Mouse (Mus musculus) lung, adult 2 months (tissue): ENCODE data around the gene Snx29. TPM values are rescaled to one million over a fixed set of nuclear protein-coding genes. Genes with fewer than 3 reads are reported as not detected.

Source experiments
- DNase-seq: peaks from one replicate; pipeline ENCODE4 v3.0.0; 2022
- H3K4me1 ChIP-seq: fragments of 200-500 bp; 2 replicates; pipeline ENCODE4 v1.6.1; 2011; ENCODE audit warnings: low read length; ENCODE audit not compliant: control insufficient read depth, insufficient read depth
- H3K4me3 ChIP-seq: fragments of 200-500 bp; replicated peaks from 2 replicates; pipeline ENCODE3; 2011; ENCODE audit warnings: low read depth, mild to moderate bottlenecking, control low read depth, low read length; ENCODE audit errors: extremely low read depth
- CTCF ChIP-seq: fragments of 200-500 bp; IDR thresholded peaks from 2 replicates; pipeline ENCODE4 v1.5.1; 2011; ENCODE audit warnings: mild to moderate bottlenecking, low read length, control low read depth; ENCODE audit not compliant: insufficient read depth
- POLR2A ChIP-seq: fragments of 200-500 bp; IDR thresholded peaks from 2 replicates; pipeline ENCODE4 v1.6.1; 2011; ENCODE audit warnings: low read depth, mild to moderate bottlenecking, control low read depth, low read length, borderline replicate concordance; ENCODE audit errors: extremely low read depth
- WGBS: fragments of 180-500 bp; shearing (Covaris S2); methylation state at CpG from one replicate; pipeline ENCODE4 v1.1.7; 2018; 5-methylcytosine and 5-hydroxymethylcytosine counted together
- polyA plus RNA-seq: library from polyadenylated mRNA; depleted of rRNA; stranded (reverse); fragments of >200 nt; gene quantifications from 2 replicates; pipeline ENCODE4 v1.2.3, GENCODE M21; 2012

The Snx29 gene
- polyA plus RNA-seq, 1 experiment: 10.6 TPM

- Histone ChIP-seq H3K4me3 (no peak overlapping the region), H3K4me1 (no peaks in the 10 kb centered on the region; the same call in 1 of the 2 replicates)
- TF ChIP-seq POLR2A (no peak), CTCF (no peak)
- 48% methylated on average over 5 of the region's 5 CpGs for WGBS
- no peak for DNase-seq
These were observed 307.8 kb downstream of the Snx29 start for GRCm38 (mm10) chr16:11630489-11630888.

GRCm38 (mm10) chr16:11632205-11632747 is 309.6 kb downstream of the Snx29 start:
- Histone ChIP-seq H3K4me3 (no peak overlapping the region), H3K4me1 (peaks cover 4% of the 10 kb centered on the region; the same call in 1 of the 2 replicates)
- WGBS: 36% methylated on average over 2 of the region's 2 CpGs
- DNase-seq: no peak
- TF ChIP-seq CTCF: no peak
- TF ChIP-seq POLR2A: no peak

- Histone ChIP-seq H3K4me3 (no peak overlapping the region), H3K4me1 (peaks cover 25% of the 10 kb centered on the region)
- WGBS: 70% methylated on average over 7 of the region's 7 CpGs
- no peak for TF ChIP-seq POLR2A
- TF ChIP-seq CTCF: no peak
- no peak for DNase-seq
These were observed 313.6 kb downstream of the Snx29 start for GRCm38 (mm10) chr16:11636196-11636733.

DNA sequence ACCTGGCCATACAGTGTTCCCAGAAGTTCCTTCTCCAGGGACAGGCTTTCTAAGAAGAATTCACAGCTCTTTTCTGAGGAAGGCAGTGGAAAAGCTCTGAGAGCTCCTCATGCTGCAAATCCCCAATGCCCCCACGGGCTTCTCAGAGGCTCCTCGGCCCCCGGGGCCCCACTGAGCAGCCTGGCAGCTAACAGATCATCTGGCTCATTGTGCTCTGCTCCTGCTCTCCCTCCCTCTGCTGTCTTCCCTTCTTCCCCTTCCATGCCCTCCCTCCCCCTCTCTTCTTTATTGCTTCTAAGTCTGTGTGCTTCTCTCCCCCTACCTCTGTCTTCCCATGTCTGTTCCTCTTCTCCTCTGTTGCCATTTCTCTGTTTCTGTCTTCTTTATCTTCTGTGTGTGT is 314.2 kb downstream of the Snx29 start:
- WGBS: 15% methylated on average over 3 of the region's 3 CpGs
- DNase-seq: no peak
- Histone ChIP-seq H3K4me1 (peaks cover 25% of the 10 kb centered on the region), H3K4me3 (no peak overlapping the region)
- TF ChIP-seq POLR2A (no peak), CTCF (no peak)

GRCm38 (mm10) chr16:11637794-11638193 is 315.1 kb downstream of the Snx29 start:
- DNase-seq: no peak
- peaks cover 25% of the 10 kb centered on the region for H3K4me1 ChIP-seq
- H3K4me3 ChIP-seq: no peak overlapping the region
- TF ChIP-seq CTCF: no peak
- no peak for TF ChIP-seq POLR2A

GRCm38 (mm10) chr16:11638739-11639138 is 316.0 kb downstream of the Snx29 start:
- TF ChIP-seq POLR2A: no peak
- no peak for TF ChIP-seq CTCF
- Histone ChIP-seq H3K4me1 (peaks cover 25% of the 10 kb centered on the region), H3K4me3 (no peak overlapping the region)
- DNase-seq: no peak
- WGBS: 56% methylated on average over 1 of the region's 1 CpGs

DNA sequence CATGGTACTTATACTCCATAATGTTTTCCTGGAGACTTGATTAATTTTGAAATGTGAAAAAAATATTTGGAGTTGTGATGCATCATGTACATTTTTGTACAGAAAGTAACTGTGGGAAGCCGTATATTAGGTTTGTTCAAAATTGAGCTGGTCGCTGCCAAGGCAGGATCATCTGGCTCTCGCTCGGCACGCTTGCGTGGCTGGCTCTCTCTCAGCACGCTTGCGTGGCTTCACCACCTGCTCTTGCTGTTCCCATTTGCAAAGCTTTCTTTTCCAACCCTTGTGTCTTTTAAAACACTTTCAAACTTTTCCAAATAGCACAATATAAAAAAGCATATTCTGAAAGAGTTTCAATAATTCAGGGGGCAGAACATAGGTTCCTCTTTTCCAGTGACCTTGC is 317.2 kb downstream of the Snx29 start:
- TF ChIP-seq CTCF: no peak
- no peak for TF ChIP-seq POLR2A
- WGBS: 94% methylated on average over 8 of the region's 8 CpGs
- Histone ChIP-seq H3K4me1 (peaks cover 25% of the 10 kb centered on the region), H3K4me3 (no peak overlapping the region)
- no peak for DNase-seq

DNA sequence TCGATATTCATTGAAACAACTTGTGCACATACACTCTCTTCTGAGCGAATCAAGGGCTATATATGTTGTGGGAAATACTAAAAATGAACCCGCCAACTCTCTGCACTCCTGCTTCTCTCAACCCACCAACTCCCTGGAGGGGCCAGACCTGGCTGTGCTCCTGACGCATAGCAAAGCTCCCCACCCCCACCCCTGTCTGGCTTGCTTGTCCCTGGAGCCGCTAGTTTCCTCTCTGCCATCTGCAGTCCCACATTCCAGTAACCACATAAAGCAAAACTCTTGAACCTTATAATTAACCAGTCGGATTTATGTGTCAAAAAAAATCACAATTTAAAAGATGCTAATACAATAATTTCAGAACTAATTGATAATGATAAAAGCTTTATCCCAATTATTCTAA is 320.9 kb downstream of the Snx29 start:
- no peak overlapping the region for H3K4me3 ChIP-seq
- no peak for DNase-seq
- TF ChIP-seq CTCF (no peak), POLR2A (no peak)
- H3K4me1 ChIP-seq: peaks cover 19% of the 10 kb centered on the region
- 77% methylated on average over 6 of the region's 6 CpGs for WGBS

- no peak for DNase-seq
- H3K4me3 ChIP-seq: no peak overlapping the region
- 71% methylated on average over 2 of the region's 2 CpGs for WGBS
- TF ChIP-seq POLR2A: no peak
- TF ChIP-seq CTCF: no peak
- peaks cover 11% of the 10 kb centered on the region for H3K4me1 ChIP-seq
These were observed 321.7 kb downstream of the Snx29 start for GRCm38 (mm10) chr16:11644399-11644798.

DNA sequence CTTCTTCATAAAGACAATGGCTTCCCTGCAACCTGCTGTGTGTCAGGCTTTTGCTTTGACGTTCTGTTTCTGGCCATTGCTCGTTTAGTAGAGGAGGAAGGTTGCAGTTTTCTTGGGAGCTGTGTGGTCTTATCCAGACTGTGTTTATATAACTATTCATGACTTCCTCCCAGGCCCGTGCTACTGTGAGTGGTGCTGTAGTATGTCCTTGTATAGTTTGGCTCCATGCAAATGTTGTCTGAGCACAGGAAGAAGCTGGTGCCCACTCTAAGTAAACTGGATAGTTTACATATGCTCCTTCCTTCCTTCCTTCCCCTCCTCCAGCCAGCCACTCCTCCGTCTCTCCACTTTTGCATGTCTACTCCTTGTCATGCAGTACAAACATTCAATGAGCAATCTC is 323.0 kb downstream of the Snx29 start:
- 21% methylated on average over 4 of the region's 4 CpGs for WGBS
- TF ChIP-seq CTCF (no peak), POLR2A (no peak)

More for the DNA sequence above, 323.0 kb downstream of the Snx29 start:
- Histone ChIP-seq H3K4me1 (peaks cover 9% of the 10 kb centered on the region), H3K4me3 (no peak overlapping the region)
- DNase-seq: no peak
